ENCODE assay signal across 8 mouse cellular contexts in the genomic region with DNA sequence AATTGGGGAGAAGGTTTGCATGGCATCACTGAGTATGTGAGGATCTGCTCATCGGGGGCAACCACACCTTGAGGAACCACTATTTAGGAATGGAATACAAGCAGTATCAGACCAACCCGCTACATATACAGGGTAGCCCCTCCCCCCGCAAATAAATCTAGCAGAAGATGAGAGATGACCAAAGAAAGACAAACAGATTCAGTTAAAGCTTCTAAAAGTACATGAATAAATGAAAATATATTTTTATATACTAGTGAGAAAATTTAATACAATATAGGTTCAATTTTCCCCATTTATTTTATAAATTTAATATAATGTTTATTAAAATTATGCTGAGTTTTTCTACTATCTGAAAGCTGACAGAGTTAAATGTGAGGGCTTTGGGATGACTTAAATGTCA. TPM values are rescaled to one million over a fixed set of nuclear protein-coding genes. Genes with fewer than 3 reads are reported as not detected.
DNase-seq lines count a peak whose midpoint lies in the region; ATAC-seq and TF ChIP-seq lines count a peak whose summit lies in the region.

Gene Sf3b5, plus strand, starts transcription at position 301 of the 400 bp plus-strand sequence.

- H3K4me3 ChIP-seq in kidney, adult 2 months (ENCODE audit: insufficient read depth, low read depth, low read length), result no peak within 1 kb of the TSS
- H3K4me3 ChIP-seq in hindbrain, embryonic 12.5 days, result no peak within 1 kb of the TSS
- H3K4me3 ChIP-seq in midbrain, embryonic 12.5 days, result no peak within 1 kb of the TSS

- WGBS in kidney, adult 2 months, result 91% methylated on average over 3 of the region's 3 CpGs
- WGBS in hindbrain, embryonic 12.5 days, result 89% methylated on average over 3 of the region's 3 CpGs
- WGBS in midbrain, embryonic 12.5 days, result 89% methylated on average over 3 of the region's 3 CpGs

- DNase-seq in kidney, adult 2 months, result no peak
- no peak for DNase-seq in kidney, adult 11 months
- DNase-seq in adrenal gland, postnatal 14 days, result no peak
- no peak for DNase-seq in spleen, postnatal 10 days (ENCODE audit: low spot score in 2 of 2)
- no peak for DNase-seq in gastrocnemius, postnatal 14 days
- DNase-seq in cerebellum, postnatal 25 days, result no peak

- no peak for ATAC-seq in hindbrain, embryonic 12.5 days (ENCODE audit: low FRiP score)
- no peak for ATAC-seq in midbrain, embryonic 12.5 days (ENCODE audit: low FRiP score, low read depth)

- no peak within 1 kb of the TSS for H3K9ac ChIP-seq in hindbrain, embryonic 12.5 days
- H3K9ac ChIP-seq in midbrain, embryonic 12.5 days (replicated peaks), result no peak within 1 kb of the TSS

- H3K27ac ChIP-seq in kidney, adult 2 months (ENCODE audit: insufficient read depth, low read depth, low read length), result no peak within 1 kb of the TSS
- no peak within 1 kb of the TSS for H3K27ac ChIP-seq in hindbrain, embryonic 12.5 days
- no peak within 1 kb of the TSS for H3K27ac ChIP-seq in midbrain, embryonic 12.5 days (replicated peaks)

- intact Hi-C loops in gastrocnemius, postnatal 14 days (cut with DNase I; ENCODE audit: low total_unique reads), result no loop called here

- H3K27me3 ChIP-seq in kidney, adult 2 months (replicated peaks; ENCODE audit: control insufficient read depth, insufficient read depth, low read length), result no peaks in the 10 kb centered on the region
- H3K27me3 ChIP-seq in hindbrain, embryonic 12.5 days, result no peaks in the 10 kb centered on the region
- H3K27me3 ChIP-seq in midbrain, embryonic 12.5 days, result no peaks in the 10 kb centered on the region

- no peak for TF ChIP-seq POLR2A in kidney, adult 2 months (IDR thresholded peaks at IDR 0.05; ENCODE audit: low read depth, low read length)

- no peaks in the 10 kb centered on the region for H3K36me3 ChIP-seq in kidney, adult 2 months (ENCODE audit: control insufficient read depth, insufficient read depth, low read length)
- H3K36me3 ChIP-seq in hindbrain, embryonic 12.5 days, result no peaks in the 10 kb centered on the region
- peaks cover 2% of the 10 kb centered on the region; the same call in 1 of the 2 replicates for H3K36me3 ChIP-seq in midbrain, embryonic 12.5 days

- H3K4me1 ChIP-seq in kidney, adult 2 months (ENCODE audit: control insufficient read depth, insufficient read depth, low read length), result no peaks in the 10 kb centered on the region
- peaks cover 12% of the 10 kb centered on the region for H3K4me1 ChIP-seq in hindbrain, embryonic 12.5 days
- H3K4me1 ChIP-seq in midbrain, embryonic 12.5 days, result peaks cover 13% of the 10 kb centered on the region

- no peak for TF ChIP-seq CTCF in kidney, adult 2 months (conservative IDR thresholded peaks at IDR 0.05; ENCODE audit: insufficient read depth, insufficient read length, low read depth, low read length)

- no peak within 1 kb of the TSS for H3K4me2 ChIP-seq in hindbrain, embryonic 12.5 days (replicated peaks)
- H3K4me2 ChIP-seq in midbrain, embryonic 12.5 days (replicated peaks), result no peak within 1 kb of the TSS

- no peaks in the 10 kb centered on the region for H3K9me3 ChIP-seq in hindbrain, embryonic 12.5 days (replicated peaks)
- H3K9me3 ChIP-seq in midbrain, embryonic 12.5 days, result no peaks in the 10 kb centered on the region

RNA-seq across cellular contexts. Expression of gene Sf3b5, which starts in this region (rescaled TPM):
- 26.0 and 32.2 TPM in 2 replicates for polyA plus RNA-seq in kidney, adult 2 months (2012; rRNA removed)
- total RNA-seq in adrenal gland, postnatal 14 days (2021), result 11.0 and 11.2 TPM in 2 replicates
- polyA plus RNA-seq in hindbrain, embryonic 12.5 days (2016; fragmentation: Nextera tagmentation; extraction: Ambion mirVana), result 26.8 and 30.6 TPM in 2 replicates
- 30.3 and 32.2 TPM in 2 replicates for polyA plus RNA-seq in midbrain, embryonic 12.5 days (2016; fragmentation: Nextera tagmentation; extraction: Ambion mirVana)
- total RNA-seq in gastrocnemius, postnatal 14 days (2021), result 1 to 10 TPM; 4.3 to 5.1 TPM
